Mouse (Mus musculus) neural tube, embryonic 14.5 days (tissue): ENCODE data around the gene Nfx1. TPM values are rescaled to one million over a fixed set of nuclear protein-coding genes. Genes with fewer than 3 reads are reported as not detected.

Experiments used
- ATAC-seq: fragments of 200-750 bp; cut with Nextera tagmentation; 2 replicates; pipeline ENCODE4 v1.8.0; 2017; ENCODE audit warnings: low read depth, mild to moderate bottlenecking, moderate TSS enrichment, moderate library complexity
- H3K27ac ChIP-seq: fragments of 300-500 bp; sonication (generic); 2 replicates; pipeline ENCODE4 v1.5.1; 2014; ENCODE audit warnings: low read depth, mild to moderate bottlenecking, control low read depth, low read length, moderate library complexity, mixed read lengths
- H3K27me3 ChIP-seq: fragments of 300-500 bp; sonication (generic); 2 replicates; pipeline ENCODE4 v1.6.1; 2014; ENCODE audit warnings: low read length; ENCODE audit not compliant: control insufficient read depth, insufficient read depth
- H3K36me3 ChIP-seq: fragments of 300-500 bp; sonication (generic); 2 replicates; pipeline ENCODE4 v1.6.1; 2014; ENCODE audit warnings: low read length, mixed read lengths; ENCODE audit not compliant: control insufficient read depth, insufficient read depth
- H3K4me1 ChIP-seq: fragments of 300-500 bp; sonication (generic); 2 replicates; pipeline ENCODE4 v1.6.1; 2014; ENCODE audit warnings: low read length; ENCODE audit not compliant: control insufficient read depth, insufficient read depth
- H3K4me2 ChIP-seq: fragments of 300-500 bp; sonication (generic); 2 replicates; pipeline ENCODE4 v1.6.1; 2014; ENCODE audit warnings: mild to moderate bottlenecking, low read depth, low read length, control low read depth
- H3K4me3 ChIP-seq: fragments of 300-500 bp; sonication (generic); 2 replicates; pipeline ENCODE4 v1.5.1; 2014; ENCODE audit warnings: low read depth, low read length, control low read depth, mixed read lengths
- H3K9ac ChIP-seq: fragments of 300-500 bp; sonication (generic); replicated peaks from 2 replicates; pipeline ENCODE4 v1.6.1; 2014; ENCODE audit warnings: low read depth, mild to moderate bottlenecking, control low read depth, low read length, mixed read lengths
- H3K9me3 ChIP-seq: fragments of 300-500 bp; sonication (generic); 2 replicates; pipeline ENCODE4 v1.6.1; 2016; ENCODE audit warnings: low read length; ENCODE audit not compliant: control insufficient read depth
- WGBS: fragments of 180-500 bp; shearing (Covaris S2); extraction: QIAGEN DNeasy Blood & Tissue Kit; methylation state at CpG from one replicate; pipeline ENCODE4 v1.1.7; 2014; 5-methylcytosine and 5-hydroxymethylcytosine counted together
- polyA plus RNA-seq: library from polyadenylated mRNA; unstranded; fragments of >200 nt; fragmentation: Nextera tagmentation; extraction: Ambion mirVana; gene quantifications from 2 replicates; pipeline ENCODE4 v1.2.1, GENCODE M21; 2014

Gene Nfx1
- polyA plus RNA-seq, 1 experiment from 2014 or later: 126 TPM

GRCm38 (mm10) chr4:40943651-40944050, 27.1 kb upstream of the Nfx1 start:
- H3K27ac ChIP-seq: no peak overlapping the region
- H3K4me1 ChIP-seq: peaks cover 9% of the 10 kb centered on the region
- peaks cover 46% of the 10 kb centered on the region for H3K36me3 ChIP-seq
- ATAC-seq: no peak
- no peak overlapping the region for H3K4me3 ChIP-seq
- H3K27me3 ChIP-seq: no peaks in the 10 kb centered on the region
- no peaks in the 10 kb centered on the region for H3K9me3 ChIP-seq
- no peak overlapping the region for H3K4me2 ChIP-seq
- H3K9ac ChIP-seq: no peak overlapping the region
- WGBS: 96% methylated on average over 5 of the region's 5 CpGs

- Histone ChIP-seq H3K9ac (peak overlapping the region; percentile 79; the same call in 1 of the 2 replicates), H3K4me3 (peak overlapping the region; percentile 81), H3K36me3 (peaks cover 32% of the 10 kb centered on the region), H3K9me3 (no peaks in the 10 kb centered on the region), H3K4me2 (peak overlapping the region; percentile 76), H3K4me1 (peaks cover 17% of the 10 kb centered on the region), H3K27ac (no peak overlapping the region), H3K27me3 (no peaks in the 10 kb centered on the region)
- no peak for ATAC-seq
- WGBS: 87% methylated on average over 7 of the region's 7 CpGs
These were observed 24.1 kb upstream of the Nfx1 start for GRCm38 (mm10) chr4:40946516-40947121.

- Histone ChIP-seq H3K27ac (peak overlapping the region; percentile 82), H3K4me3 (peak overlapping the region; percentile 81), H3K36me3 (peaks cover 27% of the 10 kb centered on the region), H3K27me3 (no peaks in the 10 kb centered on the region), H3K9me3 (no peaks in the 10 kb centered on the region), H3K4me1 (peaks cover 17% of the 10 kb centered on the region), H3K4me2 (peak overlapping the region; percentile 76), H3K9ac (peak overlapping the region; percentile 79)
- ATAC-seq: peak; percentile 16; the same call in 1 of the 2 replicates
- WGBS: under 1% methylated on average over 40 of the region's 40 CpGs
These were observed 23.0 kb upstream of the Nfx1 start for GRCm38 (mm10) chr4:40947565-40948159.

GRCm38 (mm10) chr4:40948160-40948708, 22.5 kb upstream of the Nfx1 start, which contains the start of the genes Bag1 and Chmp5:
TSS of gene Bag1 (minus strand) at chr4:40948294.
TSS of gene Chmp5 (plus strand) at chr4:40948407.
- Histone ChIP-seq H3K4me3 (peak within 1 kb of the TSS; percentile 81), H3K4me1 (peaks cover 17% of the 10 kb centered on the region), H3K27me3 (no peaks in the 10 kb centered on the region), H3K27ac (peak within 1 kb of the TSS; percentile 82), H3K9ac (peak within 1 kb of the TSS; percentile 79), H3K9me3 (no peaks in the 10 kb centered on the region), H3K4me2 (peak within 1 kb of the TSS; percentile 78), H3K36me3 (peaks cover 30% of the 10 kb centered on the region)
- ATAC-seq: peak; percentile 98
- WGBS: under 1% methylated on average over 50 of the region's 50 CpGs

GRCm38 (mm10) chr4:40953521-40953920, 17.2 kb upstream of the Nfx1 start:
- Histone ChIP-seq H3K36me3 (peaks cover 50% of the 10 kb centered on the region), H3K27ac (no peak overlapping the region), H3K27me3 (no peaks in the 10 kb centered on the region), H3K4me1 (peaks cover 8% of the 10 kb centered on the region), H3K9ac (no peak overlapping the region), H3K4me2 (no peak overlapping the region), H3K4me3 (no peak overlapping the region), H3K9me3 (no peaks in the 10 kb centered on the region)
- WGBS: 100% methylated on average over 1 of the region's 1 CpGs
- no peak for ATAC-seq

GRCm38 (mm10) chr4:40955942-40956341, 14.8 kb upstream of the Nfx1 start:
- H3K27ac ChIP-seq: no peak overlapping the region
- no peak overlapping the region for H3K4me2 ChIP-seq
- ATAC-seq: no peak
- H3K4me1 ChIP-seq: no peaks in the 10 kb centered on the region
- 95% methylated on average over 6 of the region's 6 CpGs for whole genome bisulfite sequencing
- H3K9ac ChIP-seq: no peak overlapping the region
- peaks cover 60% of the 10 kb centered on the region for H3K36me3 ChIP-seq
- H3K4me3 ChIP-seq: no peak overlapping the region
- no peaks in the 10 kb centered on the region for H3K9me3 ChIP-seq
- H3K27me3 ChIP-seq: no peaks in the 10 kb centered on the region

GRCm38 (mm10) chr4:40963536-40963935, 7.2 kb upstream of the Nfx1 start:
- WGBS: 93% methylated on average over 3 of the region's 3 CpGs
- ATAC-seq: no peak
- H3K9ac ChIP-seq: no peak overlapping the region
- H3K4me1 ChIP-seq: no peaks in the 10 kb centered on the region
- no peaks in the 10 kb centered on the region for H3K9me3 ChIP-seq
- H3K4me3 ChIP-seq: no peak overlapping the region
- H3K4me2 ChIP-seq: no peak overlapping the region
- H3K27ac ChIP-seq: no peak overlapping the region
- no peaks in the 10 kb centered on the region for H3K27me3 ChIP-seq
- peaks cover 37% of the 10 kb centered on the region for H3K36me3 ChIP-seq

- Histone ChIP-seq H3K27me3 (no peaks in the 10 kb centered on the region), H3K4me1 (peaks cover 6% of the 10 kb centered on the region; the same call in 1 of the 2 replicates), H3K36me3 (0 out of 2 replicates have a peak, but pooled peaks cover 7% of the 10 kb centered on the region), H3K9me3 (no peaks in the 10 kb centered on the region), H3K4me3 (no peak overlapping the region), H3K9ac (no peak overlapping the region), H3K27ac (no peak overlapping the region), H3K4me2 (no peak overlapping the region)
- WGBS: 83% methylated on average over 4 of the region's 4 CpGs
- no peak for ATAC-seq
These were observed 1.5 kb upstream of the Nfx1 start for GRCm38 (mm10) chr4:40969161-40969560.
